Mouse (Mus musculus): ENCODE measurements around the gene Lamtor2. TPM values are rescaled to one million over a fixed set of nuclear protein-coding genes. Genes with fewer than 3 reads are reported as not detected.
"Not testable (repeated sequence)": the region's sequence is repeated elsewhere in the genome, so short reads cannot be mapped to it uniquely, and the experiment has no call there.

Gene Lamtor2
- polyA plus RNA-seq (2015; fragmentation: Nextera tagmentation; extraction: Ambion mirVana): 193 and 198 TPM in 2 replicates

- H3K4me1 ChIP-seq: peaks cover 24% of the 10 kb centered on the region
- peak within 1 kb of the TSS; percentile 85 for H3K4me3 ChIP-seq (replicated peaks)
- peak; percentile 91 for ATAC-seq (ENCODE audit: insufficient read depth, low FRiP score, low read depth)
- H3K27me3 ChIP-seq (replicated peaks): no peaks in the 10 kb centered on the region
- no peaks in the 10 kb centered on the region for H3K9me3 ChIP-seq
- under 1% methylated on average over 48 of the region's 48 CpGs for WGBS
- H3K27ac ChIP-seq: peak within 1 kb of the TSS; percentile 98
- peak within 1 kb of the TSS; percentile 88 for H3K9ac ChIP-seq
- peak within 1 kb of the TSS; percentile 75 for H3K4me2 ChIP-seq
- H3K36me3 ChIP-seq: peaks cover 15% of the 10 kb centered on the region; the same call in 1 of the 2 replicates
These were observed at the start of gene Lamtor2 for GRCm38 (mm10) chr3:88552676-88553524. Gene Lamtor2, minus strand, starts transcription at chr3:88553074.

GRCm38 (mm10) chr3:88602466-88602865 lies 49.6 kb upstream of the Lamtor2 start:
- Histone ChIP-seq H3K36me3 (no peaks in the 10 kb centered on the region), H3K9me3 (no peaks in the 10 kb centered on the region), H3K27me3 (replicated peaks) (no peaks in the 10 kb centered on the region), H3K27ac (no peak overlapping the region), H3K4me2 (no peak overlapping the region), H3K9ac (no peak overlapping the region), H3K4me3 (replicated peaks) (no peak overlapping the region), H3K4me1 (peaks cover under 1% of the 10 kb centered on the region; the same call in 1 of the 2 replicates)
- ATAC-seq (ENCODE audit: insufficient read depth, low FRiP score, low read depth): no peak
- WGBS: 71% methylated on average over 4 of the region's 4 CpGs

- not testable (repeated sequence) for H3K4me3 ChIP-seq (replicated peaks); H3K4me2 ChIP-seq; H3K27me3 ChIP-seq (replicated peaks); H3K36me3 ChIP-seq; H3K9me3 ChIP-seq; ATAC-seq (ENCODE audit: insufficient read depth, low FRiP score, low read depth); H3K9ac ChIP-seq; H3K27ac ChIP-seq
- 79% methylated on average over 4 of the region's 4 CpGs for WGBS
- peaks cover 19% of the 10 kb centered on the region for H3K4me1 ChIP-seq
These were observed 43.7 kb upstream of the Lamtor2 start for GRCm38 (mm10) chr3:88596547-88596946.

GRCm38 (mm10) chr3:88593893-88594580 lies 41.2 kb upstream of the Lamtor2 start:
- Histone ChIP-seq H3K4me1 (peaks cover 23% of the 10 kb centered on the region), H3K4me2 (0 out of 2 replicates have a peak overlapping the region, but pooled peaks have one; percentile 16), H3K27ac (no peak overlapping the region), H3K27me3 (replicated peaks) (no peaks in the 10 kb centered on the region), H3K9ac (no peak overlapping the region), H3K36me3 (no peaks in the 10 kb centered on the region), H3K9me3 (no peaks in the 10 kb centered on the region), H3K4me3 (replicated peaks) (no peak overlapping the region)
- ATAC-seq (ENCODE audit: insufficient read depth, low FRiP score, low read depth): no peak
- 38% methylated on average over 10 of the region's 10 CpGs for WGBS

- Histone ChIP-seq H3K9ac (no peak overlapping the region), H3K27ac (no peak overlapping the region), H3K27me3 (replicated peaks) (no peaks in the 10 kb centered on the region), H3K4me2 (0 out of 2 replicates have a peak overlapping the region, but pooled peaks have one; percentile 2), H3K4me1 (peaks cover 23% of the 10 kb centered on the region), H3K36me3 (peaks cover 8% of the 10 kb centered on the region), H3K4me3 (replicated peaks) (no peak overlapping the region), H3K9me3 (no peaks in the 10 kb centered on the region)
- WGBS: 68% methylated on average over 10 of the region's 10 CpGs
- ATAC-seq (ENCODE audit: insufficient read depth, low FRiP score, low read depth): peak; percentile 31; the same call in 1 of the 2 replicates
These were observed 40.2 kb upstream of the Lamtor2 start for GRCm38 (mm10) chr3:88592942-88593576.

GRCm38 (mm10) chr3:88591950-88592731 lies 39.3 kb upstream of the Lamtor2 start:
- no peak overlapping the region for H3K4me3 ChIP-seq (replicated peaks)
- WGBS: 22% methylated on average over 9 of the region's 9 CpGs
- no peak overlapping the region for H3K27ac ChIP-seq
- no peaks in the 10 kb centered on the region for H3K9me3 ChIP-seq
- peaks cover 17% of the 10 kb centered on the region for H3K36me3 ChIP-seq
- no peaks in the 10 kb centered on the region for H3K27me3 ChIP-seq (replicated peaks)
- H3K4me1 ChIP-seq: peaks cover 23% of the 10 kb centered on the region
- ATAC-seq (ENCODE audit: insufficient read depth, low FRiP score, low read depth): no peak
- H3K9ac ChIP-seq: no peak overlapping the region
- peak overlapping the region; percentile 27; the same call in 1 of the 2 replicates for H3K4me2 ChIP-seq

- Histone ChIP-seq H3K4me2 (no peak overlapping the region), H3K4me3 (replicated peaks) (no peak overlapping the region), H3K4me1 (peaks cover 23% of the 10 kb centered on the region), H3K27me3 (replicated peaks) (no peaks in the 10 kb centered on the region), H3K9me3 (no peaks in the 10 kb centered on the region), H3K9ac (no peak overlapping the region), H3K36me3 (peaks cover 24% of the 10 kb centered on the region), H3K27ac (no peak overlapping the region)
- whole genome bisulfite sequencing: 56% methylated on average over 3 of the region's 3 CpGs
- 0 out of 2 replicates have a peak, but pooled peaks have one; percentile 27 for ATAC-seq (ENCODE audit: insufficient read depth, low FRiP score, low read depth)
These were observed 38.2 kb upstream of the Lamtor2 start for GRCm38 (mm10) chr3:88591044-88591443.

GRCm38 (mm10) chr3:88590246-88590645 lies 37.4 kb upstream of the Lamtor2 start:
- Histone ChIP-seq H3K27me3 (replicated peaks) (no peaks in the 10 kb centered on the region), H3K27ac (0 out of 2 replicates have a peak overlapping the region, but pooled peaks have one; percentile 4), H3K36me3 (peaks cover 30% of the 10 kb centered on the region), H3K9me3 (no peaks in the 10 kb centered on the region), H3K9ac (no peak overlapping the region), H3K4me3 (replicated peaks) (no peak overlapping the region), H3K4me1 (peaks cover 23% of the 10 kb centered on the region), H3K4me2 (no peak overlapping the region)
- no peak for ATAC-seq (ENCODE audit: insufficient read depth, low FRiP score, low read depth)
- 22% methylated on average over 5 of the region's 5 CpGs for WGBS

GRCm38 (mm10) chr3:88586640-88587039 lies 33.8 kb upstream of the Lamtor2 start:
- 90% methylated on average over 5 of the region's 5 CpGs for WGBS
- Histone ChIP-seq H3K4me3 (replicated peaks) (no peak overlapping the region), H3K9me3 (no peaks in the 10 kb centered on the region), H3K4me1 (0 out of 2 replicates have a peak, but pooled peaks cover 4% of the 10 kb centered on the region), H3K27ac (no peak overlapping the region), H3K4me2 (no peak overlapping the region), H3K9ac (no peak overlapping the region), H3K36me3 (peaks cover 45% of the 10 kb centered on the region), H3K27me3 (replicated peaks) (no peaks in the 10 kb centered on the region)
- ATAC-seq (ENCODE audit: insufficient read depth, low FRiP score, low read depth): no peak

- 79% methylated on average over 6 of the region's 6 CpGs for WGBS
- ATAC-seq (ENCODE audit: insufficient read depth, low FRiP score, low read depth): no peak
- H3K27me3 ChIP-seq (replicated peaks): no peaks in the 10 kb centered on the region
- no peak overlapping the region for H3K4me3 ChIP-seq (replicated peaks)
- no peak overlapping the region for H3K4me2 ChIP-seq
- 0 out of 2 replicates have a peak, but pooled peaks cover 4% of the 10 kb centered on the region for H3K4me1 ChIP-seq
- H3K36me3 ChIP-seq: peaks cover 45% of the 10 kb centered on the region
- no peaks in the 10 kb centered on the region for H3K9me3 ChIP-seq
- no peak overlapping the region for H3K27ac ChIP-seq
- H3K9ac ChIP-seq: no peak overlapping the region
These were observed 32.9 kb upstream of the Lamtor2 start for GRCm38 (mm10) chr3:88585769-88586168.

All from stomach, embryonic 15.5 days (tissue).